Mouse (Mus musculus): ENCODE measurements at regions not wholly inside any gene's neighbourhood (a gene's known extent, or its start where the extent isn't known, plus 50 kb on each side); places are given as distances from the start of the nearest gene placed in this dataset.

DNA sequence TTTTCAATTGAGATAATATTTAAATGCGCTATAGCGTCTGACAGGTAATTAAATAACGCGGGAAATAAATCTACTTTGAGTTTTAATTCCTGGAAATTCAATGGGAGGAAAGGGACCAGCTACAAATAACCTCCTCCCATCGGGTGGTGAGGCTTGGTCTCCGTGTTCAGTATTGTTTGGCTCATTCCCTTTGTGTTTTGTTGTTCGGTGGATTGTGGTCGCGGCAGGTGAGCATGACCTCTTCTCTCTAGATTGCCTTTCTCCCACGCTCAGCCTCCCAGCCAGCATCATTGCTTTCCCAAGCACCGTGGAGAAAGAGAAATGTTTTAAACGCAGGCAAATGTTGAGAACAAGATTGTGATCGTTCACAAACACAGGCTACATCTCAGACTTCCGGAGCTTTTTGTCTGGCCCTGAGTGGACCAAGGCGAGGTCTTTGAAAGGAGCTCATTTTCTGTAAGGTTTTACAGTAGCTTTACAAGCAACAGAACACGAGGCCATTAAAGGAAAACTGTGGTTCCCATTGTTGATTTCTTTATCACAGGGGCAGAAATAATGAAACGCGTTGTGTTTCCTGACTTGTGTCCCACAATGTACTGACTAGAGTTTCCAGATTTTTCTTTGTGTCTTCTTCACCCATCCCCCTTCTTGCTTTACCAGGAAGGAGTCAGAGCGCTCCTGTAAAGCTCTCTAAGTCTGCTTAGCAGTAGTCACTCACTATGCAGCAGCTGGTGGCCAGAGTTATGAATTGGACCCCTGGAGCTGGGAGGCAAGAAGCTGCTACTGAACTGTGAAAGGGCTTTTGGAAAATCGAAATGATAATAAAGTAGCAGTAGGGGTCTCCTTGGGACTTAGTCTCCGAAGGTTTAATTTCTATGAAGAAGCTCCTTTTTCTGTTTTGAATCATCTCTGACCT, 337.7 kb downstream of the Galc start:
- no peak for DNase-seq

DNA sequence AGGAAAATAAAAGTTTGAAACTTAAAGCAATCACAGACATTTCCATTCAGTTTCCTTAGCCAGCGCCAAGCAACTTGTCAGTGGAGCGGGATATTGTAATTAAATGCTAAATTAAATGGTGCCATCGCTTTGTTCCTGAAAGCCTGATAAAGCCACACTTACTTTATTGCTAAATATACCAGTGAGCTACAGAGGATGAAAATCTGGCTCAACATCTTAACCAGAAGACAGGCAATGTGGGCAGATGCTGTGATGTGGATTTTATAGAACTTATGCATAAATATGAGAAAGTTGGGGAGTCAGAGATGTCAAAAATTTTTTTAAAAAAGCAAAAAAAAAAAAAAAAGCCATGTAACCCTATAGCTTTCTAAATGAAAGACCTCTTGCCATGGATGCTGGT, 340.8 kb downstream of the Galc start:
- DNase-seq: no peak

DNA sequence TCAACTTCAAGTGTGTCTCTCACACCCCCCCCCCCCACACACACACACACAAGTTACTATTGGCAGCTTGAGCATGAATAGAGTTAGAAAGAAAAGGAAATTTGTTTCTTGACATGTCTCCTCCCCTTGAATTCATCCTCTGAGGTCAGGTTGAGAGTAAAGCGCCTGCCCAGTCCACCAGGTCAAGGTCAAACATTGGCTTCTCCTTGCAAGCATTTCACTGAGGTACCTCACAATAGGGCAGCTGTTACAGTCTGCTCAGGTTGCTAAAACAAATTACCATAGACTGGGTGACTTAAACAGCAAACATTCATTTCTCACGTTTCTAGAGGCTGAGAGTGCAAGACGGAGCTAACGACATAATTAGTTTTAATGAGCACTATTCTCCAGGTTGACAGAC, 344.2 kb downstream of the Galc start:
- DNase-seq: no peak

DNA sequence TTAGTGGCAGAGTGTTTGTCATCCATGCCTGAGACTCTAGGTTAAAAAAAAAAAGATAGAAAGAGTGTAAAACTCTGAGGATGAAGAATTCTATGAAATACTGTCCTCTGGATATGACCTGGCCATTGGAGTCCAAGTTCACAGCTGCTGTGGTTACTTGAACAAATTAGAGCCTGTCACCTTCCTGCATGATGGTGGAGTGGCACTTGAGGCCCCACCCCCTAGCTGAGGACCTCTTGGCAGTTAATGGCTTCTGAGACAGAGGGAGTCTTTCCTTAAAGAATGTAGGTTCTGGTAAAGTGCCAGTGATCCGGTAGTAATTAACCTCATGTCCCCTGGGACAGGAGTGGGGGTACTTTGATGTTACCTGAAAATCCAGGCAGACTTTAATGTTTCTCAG, 346.5 kb downstream of the Galc start:
- DNase-seq: no peak

DNA sequence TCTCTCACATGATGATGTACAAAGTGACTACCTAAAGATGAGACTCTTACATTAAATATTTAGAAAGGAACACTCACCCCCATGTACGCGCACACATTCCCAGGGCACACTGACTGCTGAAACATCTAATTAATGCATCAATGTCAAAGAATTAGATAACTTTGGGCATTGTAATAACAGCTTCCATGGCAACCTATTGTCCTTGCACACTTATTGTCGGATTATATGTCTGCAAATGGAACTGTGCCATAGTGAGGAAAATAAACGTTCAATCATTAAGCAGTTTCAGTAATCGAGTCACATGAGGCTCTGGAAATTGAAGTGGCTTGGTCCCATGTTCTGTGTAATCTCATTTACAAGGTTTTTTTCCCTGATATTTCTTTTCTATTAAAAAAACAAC, 360.0 kb downstream of the Galc start:
- DNase-seq: no peak

DNA sequence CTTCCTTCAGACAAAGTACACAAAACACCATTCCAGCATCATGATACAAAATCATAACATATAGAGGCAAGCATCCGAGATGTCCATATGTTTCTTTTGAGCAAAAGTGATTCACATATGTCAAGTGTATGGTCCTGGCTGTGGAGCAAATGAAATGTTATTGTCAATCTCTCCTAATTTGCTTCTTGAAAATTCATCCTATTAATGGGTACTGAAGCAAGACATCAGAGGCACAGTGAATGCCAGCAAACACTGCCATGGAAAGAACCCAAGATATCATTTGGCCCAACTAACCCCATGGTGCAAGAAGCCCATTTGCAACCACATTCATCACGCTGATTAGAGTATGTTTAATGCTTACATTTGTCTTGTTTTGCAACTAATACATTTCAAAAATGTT, 361.1 kb downstream of the Galc start:
- DNase-seq: no peak

DNA sequence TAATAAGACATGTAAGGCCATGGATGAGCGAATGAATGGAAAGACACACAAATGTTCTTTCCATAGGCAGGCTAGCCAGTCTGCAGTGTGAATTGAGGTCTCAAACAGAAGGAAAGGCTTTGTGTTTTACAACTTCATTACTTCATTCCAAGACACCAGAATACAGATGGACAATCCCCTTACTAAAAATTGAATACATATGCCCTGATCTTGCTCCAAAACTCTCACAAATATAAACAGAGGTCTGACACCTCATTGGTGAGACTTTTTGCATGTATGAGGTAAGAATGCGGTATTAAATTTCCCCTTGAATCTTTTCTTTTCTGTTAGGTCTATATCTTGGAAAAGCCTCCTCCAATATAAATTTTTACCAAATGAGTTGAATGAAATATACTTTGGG, 363.3 kb downstream of the Galc start:
- no peak for DNase-seq

DNA sequence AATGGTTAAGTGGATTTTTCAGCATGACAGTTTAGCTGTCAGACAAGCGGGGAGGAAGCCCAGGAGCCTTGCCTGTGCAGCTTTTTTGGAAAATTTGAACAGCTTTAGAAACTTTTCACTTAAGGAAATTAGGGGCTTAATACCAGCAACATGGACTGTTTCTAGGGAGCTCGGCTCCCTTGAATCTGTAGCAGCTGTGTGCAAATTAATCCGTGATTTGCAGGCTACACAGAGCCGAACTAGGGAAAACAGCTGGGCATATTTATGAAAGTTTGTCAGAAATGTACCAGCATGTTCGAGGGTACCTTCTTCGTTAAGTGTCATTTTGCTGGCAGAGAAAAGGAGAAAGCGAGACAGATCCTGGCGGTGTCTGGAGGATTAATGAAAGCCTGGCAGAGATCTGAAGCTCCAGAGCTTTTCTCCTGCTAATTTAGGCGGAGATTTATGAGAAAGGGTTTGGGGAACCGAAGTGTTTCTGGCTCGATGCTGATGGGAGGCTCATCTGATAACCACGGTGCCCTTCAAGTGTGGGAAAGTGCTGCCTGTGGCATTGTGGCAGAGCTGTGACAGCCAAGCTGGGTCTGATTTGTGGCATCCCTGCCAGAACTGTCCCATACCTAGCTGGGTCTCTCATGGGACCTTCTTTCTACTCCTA, 370.3 kb downstream of the Galc start:
- DNase-seq: no peak

DNA sequence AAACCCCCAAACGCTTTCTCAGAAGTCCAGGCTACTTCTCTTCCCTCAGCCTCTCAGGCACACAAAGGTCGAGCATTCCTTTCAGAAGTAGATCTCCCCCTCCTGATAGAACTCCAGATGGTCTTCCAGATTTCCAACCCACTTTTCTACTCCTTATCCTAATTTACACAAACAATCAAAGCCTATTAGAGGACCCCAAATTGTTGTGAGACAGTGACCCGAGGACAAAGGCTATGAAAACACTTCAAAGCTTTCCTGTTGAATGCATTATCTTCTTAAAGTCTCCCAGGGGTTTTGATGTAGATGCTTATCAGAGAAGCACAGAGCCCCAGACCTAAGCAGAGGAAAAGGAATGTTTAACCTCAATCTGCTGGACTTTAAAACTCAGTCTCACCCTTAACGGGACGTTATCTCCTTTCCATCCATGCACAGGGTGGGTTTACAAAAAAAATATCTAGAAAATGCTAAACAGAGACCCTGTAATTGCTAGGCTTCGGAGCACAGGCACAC, 370.9 kb downstream of the Galc start:
- DNase-seq: no peak

DNA sequence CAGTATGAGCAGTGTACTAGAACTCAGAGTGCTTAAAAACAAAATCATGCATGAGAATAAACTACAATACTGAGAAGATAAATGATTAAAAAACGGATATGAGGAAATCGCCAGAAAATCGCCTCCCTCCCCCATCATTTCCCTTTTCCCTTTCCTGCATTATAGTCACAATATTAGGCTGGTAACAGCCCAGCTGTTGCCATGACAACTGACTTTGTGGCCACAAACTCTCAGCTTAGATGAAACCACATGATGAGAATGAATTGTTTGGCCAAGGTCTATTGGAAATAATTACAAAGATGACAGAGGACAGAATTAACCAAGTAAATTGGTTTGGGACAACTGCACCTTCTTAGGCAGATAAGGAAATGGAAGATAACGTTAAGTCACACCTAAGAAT, 376.8 kb downstream of the Galc start:
- DNase-seq: no peak

DNA sequence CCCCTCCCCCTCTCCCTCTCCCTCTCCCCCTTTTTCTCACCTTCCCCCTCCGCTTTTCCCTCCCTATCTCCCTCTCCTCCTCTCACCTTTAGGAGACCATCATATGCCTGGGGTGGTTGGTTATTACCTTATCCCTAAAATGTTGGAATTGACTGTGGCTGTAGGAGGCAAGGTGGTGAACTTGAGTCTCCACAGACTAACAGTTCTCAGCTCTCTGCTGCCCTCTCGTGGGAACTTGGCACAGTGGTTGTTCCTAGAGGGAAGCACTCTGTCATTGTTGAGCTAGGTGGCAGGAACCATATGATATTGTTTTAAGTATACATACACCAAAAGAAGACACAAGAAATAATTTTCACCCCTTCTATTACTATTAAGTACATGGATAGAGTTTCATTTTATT, 386.9 kb downstream of the Galc start:
- peak; percentile 78 to 79 for DNase-seq

DNA sequence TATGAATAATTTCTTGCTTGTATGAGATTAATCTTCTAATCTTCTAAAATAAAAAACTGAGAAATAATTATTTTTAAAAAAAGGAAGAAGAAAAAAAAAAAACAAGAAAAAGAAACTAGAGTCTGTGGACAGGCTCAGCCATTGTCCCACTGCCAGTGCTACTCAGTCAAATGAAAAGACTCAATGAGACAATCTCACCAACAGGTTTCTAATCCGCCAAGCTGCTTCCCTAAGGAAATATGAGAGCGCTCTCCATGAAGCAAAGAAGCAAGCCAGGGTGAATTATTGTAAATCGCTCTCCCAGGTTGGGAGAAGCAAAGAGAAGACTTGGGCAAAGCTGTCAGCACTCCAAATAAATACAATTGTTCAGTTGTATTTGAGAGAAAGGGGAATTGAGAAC, 396.3 kb downstream of the Galc start:
- no peak for DNase-seq

DNA sequence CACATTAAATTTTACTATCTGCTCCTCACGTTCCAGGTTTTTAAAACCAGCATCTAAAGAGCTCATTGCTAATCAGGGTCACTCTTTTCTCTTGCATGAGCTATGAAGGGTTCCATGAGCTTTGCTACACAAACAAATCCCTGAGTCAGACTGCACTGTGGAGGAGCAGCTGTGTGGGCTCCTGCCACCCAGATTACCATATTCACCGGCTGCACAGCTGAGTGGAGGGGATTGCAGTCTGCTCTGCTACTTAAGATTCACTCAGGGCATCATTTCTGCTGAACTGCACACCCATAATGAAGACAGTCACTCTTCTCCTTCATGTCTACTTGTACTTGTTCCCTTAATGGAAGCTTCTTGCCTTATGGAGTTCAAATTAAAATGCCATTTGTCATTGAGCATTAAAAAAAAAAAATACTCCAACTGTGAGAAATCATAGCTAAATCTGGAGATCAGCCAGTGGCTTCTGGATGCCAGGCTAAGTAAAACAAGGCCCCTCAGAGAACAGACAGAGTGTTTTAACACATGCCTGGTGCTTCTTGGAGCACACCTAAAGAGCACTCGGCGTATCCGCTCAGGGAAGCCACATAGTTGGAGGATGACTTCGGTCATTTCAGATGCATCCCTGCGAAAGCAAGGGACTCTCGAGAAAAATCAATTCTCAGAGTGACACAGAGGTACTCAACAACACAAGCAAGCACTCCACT, 422.9 kb downstream of the Galc start:
- no peak for DNase-seq

DNA sequence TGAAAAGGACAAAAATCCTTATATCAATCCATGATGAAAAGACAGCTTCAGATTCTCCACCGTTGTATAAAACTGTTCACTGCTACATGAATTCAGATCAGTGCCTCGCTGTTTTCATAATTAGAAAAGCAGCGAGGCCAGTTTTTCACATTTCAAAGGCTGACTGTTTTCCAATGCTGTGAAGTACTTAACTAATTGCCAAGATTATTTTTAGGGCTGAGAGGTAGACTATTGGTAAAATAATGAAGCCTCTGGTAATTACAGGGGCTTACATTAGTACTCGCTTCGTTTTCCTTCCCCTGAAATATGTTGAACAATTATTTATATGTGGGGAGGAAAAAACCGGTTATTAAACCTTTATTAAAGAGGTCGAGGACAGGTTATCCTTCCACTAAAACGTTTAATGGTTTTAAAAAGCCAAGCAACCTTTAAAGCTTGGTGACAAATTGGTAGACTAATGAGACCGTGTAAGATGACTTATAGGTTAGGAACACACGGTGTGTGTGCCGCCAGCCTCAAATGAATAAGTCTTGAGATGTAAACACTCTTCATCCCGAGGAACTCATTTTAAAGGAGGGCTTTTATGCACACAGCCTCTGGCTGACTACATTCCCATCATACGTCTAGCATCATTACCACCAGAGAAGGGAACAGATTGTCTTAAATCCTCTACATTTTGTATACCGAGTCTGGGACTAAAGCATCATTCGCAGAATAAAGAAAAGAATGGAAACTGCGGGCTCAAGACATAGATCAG, 465.7 kb downstream of the Galc start:
- no peak for DNase-seq

DNA sequence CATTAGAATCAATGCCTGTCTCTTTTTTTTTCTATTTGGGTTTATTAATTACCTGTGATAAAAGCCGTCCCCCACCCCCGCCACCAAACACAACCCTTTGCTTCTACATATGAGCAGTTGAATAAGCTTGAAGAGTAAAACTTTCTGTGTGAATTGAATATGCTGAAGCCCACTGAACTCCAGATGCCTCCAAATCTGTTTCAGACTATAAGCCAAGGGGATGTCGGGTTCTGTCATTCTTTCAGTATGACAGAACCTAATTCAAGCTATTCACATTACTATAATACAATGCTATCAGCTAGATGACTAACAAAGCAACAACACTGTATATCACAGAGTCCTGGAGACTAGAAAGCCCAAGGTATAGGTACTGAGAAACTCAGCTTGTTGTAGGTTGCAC, 475.8 kb downstream of the Galc start:
- no peak for DNase-seq

DNA sequence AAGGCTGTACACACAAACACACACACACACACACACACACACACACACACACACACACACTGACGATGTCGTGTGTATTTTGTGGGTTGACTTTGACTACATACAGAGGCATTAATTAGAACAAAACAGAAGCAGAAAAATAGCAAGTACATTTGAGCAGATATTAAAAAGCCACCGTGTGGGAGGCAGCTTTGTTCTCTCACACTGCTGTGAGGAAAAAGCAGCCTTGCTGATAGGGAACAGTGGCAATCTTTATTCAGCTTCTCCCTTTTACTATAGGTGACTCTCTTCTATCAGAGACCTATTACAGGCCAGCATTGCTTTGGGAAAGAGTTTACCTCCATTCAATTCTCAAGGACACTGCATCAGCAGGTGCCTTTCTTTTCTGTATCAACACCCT, 500.1 kb downstream of the Galc start:
- DNase-seq: no peak

DNA sequence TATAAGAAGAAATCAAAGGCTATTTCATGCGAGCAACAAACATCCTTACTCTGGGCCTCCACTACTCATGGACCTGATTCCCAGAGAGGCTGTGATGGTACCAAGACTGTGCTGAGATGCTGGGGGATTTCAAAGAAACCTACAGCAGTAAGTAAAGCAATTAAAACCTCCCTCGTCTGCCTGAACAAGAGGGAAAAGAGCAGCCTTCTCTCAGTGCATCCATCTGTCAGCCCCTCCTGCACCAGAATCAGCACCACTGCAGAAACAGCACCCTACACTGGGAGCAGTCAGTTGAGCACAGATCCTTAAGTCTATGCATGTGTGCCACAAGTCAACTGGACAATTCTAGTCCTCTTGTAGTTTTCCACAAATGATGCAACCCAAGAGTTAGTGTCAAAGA, 500.6 kb downstream of the Galc start:
- no peak for DNase-seq

DNA sequence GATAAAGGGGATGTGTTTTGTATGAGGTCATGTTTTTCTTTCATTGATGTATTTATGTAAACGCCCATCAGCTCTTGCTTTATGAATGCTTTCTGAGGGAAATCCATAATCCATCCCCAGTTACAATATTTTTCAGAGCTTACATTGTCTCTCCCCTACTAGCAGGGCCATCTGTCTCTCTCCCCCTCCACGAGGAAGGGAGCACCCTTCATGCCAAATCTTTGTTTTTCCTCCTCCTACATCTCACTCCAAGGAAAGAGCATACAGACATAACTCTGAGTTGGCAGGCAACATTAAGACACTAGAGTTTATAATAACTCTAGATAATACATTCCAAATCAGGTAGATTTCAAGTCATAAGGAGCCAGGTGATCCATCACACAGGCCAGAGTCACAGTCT, 509.1 kb downstream of the Galc start:
- DNase-seq: no peak

DNA sequence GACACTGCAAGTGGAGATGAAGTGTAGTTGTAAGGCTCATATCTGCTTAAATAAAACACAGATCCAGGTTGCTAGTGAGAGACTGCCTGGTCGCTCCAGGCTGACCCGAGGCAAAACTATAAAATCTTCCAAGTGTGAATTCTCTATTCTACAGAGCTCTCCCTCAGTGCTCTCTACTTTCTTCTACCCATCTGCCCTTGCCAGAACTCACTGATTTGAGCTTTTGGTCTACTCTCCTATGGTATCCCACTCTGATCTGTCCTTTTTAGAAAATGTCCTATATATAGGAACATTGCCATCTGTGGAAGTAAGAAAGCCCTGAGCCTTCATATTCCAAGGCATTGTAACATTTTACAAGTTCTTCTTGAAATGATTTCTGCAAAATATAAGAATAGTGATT, 518.3 kb downstream of the Galc start:
- DNase-seq: no peak

DNA sequence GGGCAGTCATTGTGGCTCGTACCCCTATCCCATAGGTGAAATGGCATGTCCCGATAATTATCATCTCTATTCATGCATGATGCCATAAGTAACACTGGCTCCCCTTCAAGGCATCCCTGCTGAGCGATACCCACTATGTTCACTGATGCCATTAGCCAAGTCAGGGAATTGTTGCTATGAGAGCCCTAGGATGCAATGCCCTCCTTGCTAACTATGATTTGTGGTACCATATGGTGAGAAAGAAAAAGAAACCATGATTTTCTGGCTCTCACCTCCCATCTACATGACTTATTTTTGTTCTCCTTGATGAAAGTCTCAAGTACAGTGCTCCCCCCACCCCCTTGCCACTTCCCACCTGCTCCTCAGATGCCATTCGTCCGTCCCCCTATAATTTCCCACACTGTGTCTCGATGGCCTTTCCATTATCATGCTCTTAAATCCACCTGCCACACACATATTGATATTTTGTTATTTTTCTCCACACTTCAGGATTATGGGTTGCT, 527.1 kb downstream of the Galc start:
- no peak for DNase-seq

DNA sequence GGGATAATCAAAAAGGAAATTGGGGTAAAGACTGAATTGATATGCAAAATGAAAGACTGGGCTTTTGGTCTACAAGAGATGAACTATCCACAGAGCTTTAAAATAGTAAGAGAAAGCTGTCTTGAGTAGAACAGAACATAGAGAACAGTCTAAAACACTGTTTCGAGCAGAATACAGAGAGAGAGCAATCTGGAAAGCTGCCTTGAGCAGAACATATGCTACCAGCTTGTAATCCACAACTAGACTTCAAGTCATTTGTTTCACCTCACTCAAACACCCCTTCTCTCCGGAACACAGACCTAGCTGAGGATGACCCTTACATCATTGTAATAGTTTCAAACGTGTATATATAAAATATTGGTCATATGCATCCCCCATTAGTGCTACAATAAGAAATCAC, 538.7 kb downstream of the Galc start:
- DNase-seq: no peak

DNA sequence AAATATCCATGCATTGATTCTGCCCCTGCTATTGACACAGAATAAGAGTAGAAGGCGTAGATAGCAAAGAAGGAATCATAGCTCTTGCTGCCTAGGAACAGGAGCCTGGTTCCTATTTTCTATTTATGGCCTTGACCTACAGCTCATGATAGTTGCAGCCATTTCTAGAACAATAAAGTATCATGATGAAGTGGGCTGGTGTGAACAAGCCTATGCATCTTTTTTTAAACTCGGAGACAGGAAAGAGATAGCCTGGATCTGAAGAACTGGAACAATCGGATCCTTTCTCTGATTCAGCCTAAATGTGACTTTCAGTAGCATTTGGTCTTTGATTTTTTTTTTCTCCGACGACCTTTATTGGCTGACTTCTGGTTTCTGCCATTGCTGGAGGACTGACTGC, 541.4 kb downstream of the Galc start:
- DNase-seq: no peak
